Mouse (Mus musculus): ENCODE measurements at regions not wholly inside any gene's neighbourhood (a gene's known extent, or its start where the extent isn't known, plus 50 kb on each side); places are given as distances from the start of the nearest gene placed in this dataset.
"Not testable (repeated sequence)": the region's sequence is repeated elsewhere in the genome, so short reads cannot be mapped to it uniquely, and the experiment has no call there.

- DNase-seq (ENCODE audit: low spot score in 2 of 2): no peak
- intact Hi-C loops (cut with DNase I): no loop called here
Observed at GRCm38 (mm10) chr7:111191674-111192073, 108.8 kb upstream of the Eif4g2 start.

GRCm38 (mm10) chr7:111191216-111191615 is 108.4 kb upstream of the Eif4g2 start:
- DNase-seq (ENCODE audit: low spot score in 2 of 2): no peak
- intact Hi-C loops (cut with DNase I): no loop called here

GRCm38 (mm10) chr7:111189731-111190130 is 106.9 kb upstream of the Eif4g2 start:
- DNase-seq (ENCODE audit: low spot score in 2 of 2): no peak
- intact Hi-C loops (cut with DNase I): no loop called here

GRCm38 (mm10) chr7:111185954-111186353 is 103.1 kb upstream of the Eif4g2 start:
- intact Hi-C loops (cut with DNase I): no loop called here
- no peak for DNase-seq (ENCODE audit: low spot score in 2 of 2)

GRCm38 (mm10) chr7:111183512-111183911 is 100.7 kb upstream of the Eif4g2 start:
- intact Hi-C loops (cut with DNase I): loop anchor here (5.0 kb wide), 1 partner anchor 594 kb away; the partner anchor contains the start of gene Galnt18

GRCm38 (mm10) chr7:111182319-111182718 is 99.5 kb upstream of the Eif4g2 start:
- DNase-seq (ENCODE audit: low spot score in 2 of 2): peak; percentile 66 to 70
- intact Hi-C loops (cut with DNase I): loop anchor here (1.0 to 5.0 kb wide), 3 partner anchors 59 to 787 kb away; partner anchors contain the start of gene Galnt18

More at GRCm38 (mm10) chr7:111183512-111183911, 100.7 kb upstream of the Eif4g2 start:
- DNase-seq (ENCODE audit: low spot score in 2 of 2): no peak

- intact Hi-C loops (cut with DNase I): loop anchor here (5.0 kb wide), 1 partner anchor 598 kb away; the partner anchor contains the start of gene Galnt18
- no peak for DNase-seq (ENCODE audit: low spot score in 2 of 2)
Observed at GRCm38 (mm10) chr7:111179401-111180271, 96.8 kb upstream of the Eif4g2 start.

- no peak for DNase-seq (ENCODE audit: low spot score in 2 of 2)
- intact Hi-C loops (cut with DNase I): no loop called here
Observed at GRCm38 (mm10) chr7:111174393-111175124, 91.7 kb upstream of the Eif4g2 start.

GRCm38 (mm10) chr7:111172061-111172460 is 89.2 kb upstream of the Eif4g2 start:
- DNase-seq (ENCODE audit: low spot score in 2 of 2): no peak
- intact Hi-C loops (cut with DNase I): no loop called here

GRCm38 (mm10) chr7:111168546-111169233 is 85.9 kb upstream of the Eif4g2 start:
- intact Hi-C loops (cut with DNase I); DNase-seq (ENCODE audit: low spot score in 2 of 2): not testable (repeated sequence)

- intact Hi-C loops (cut with DNase I): no loop called here
- peak in 1 of 2 experiments; percentile 43 for DNase-seq (ENCODE audit: low spot score in 2 of 2)
Observed at GRCm38 (mm10) chr7:111164994-111165393, 82.2 kb upstream of the Eif4g2 start.

- intact Hi-C loops (cut with DNase I): no loop called here
Observed at GRCm38 (mm10) chr7:111164276-111164675, 81.4 kb upstream of the Eif4g2 start.

GRCm38 (mm10) chr7:111163861-111164260 is 81.0 kb upstream of the Eif4g2 start:
- intact Hi-C loops (cut with DNase I): no loop called here
- no peak for DNase-seq (ENCODE audit: low spot score in 2 of 2)

More at GRCm38 (mm10) chr7:111164276-111164675, 81.4 kb upstream of the Eif4g2 start:
- peak in 1 of 2 experiments; percentile 80 for DNase-seq (ENCODE audit: low spot score in 2 of 2)

GRCm38 (mm10) chr7:111163321-111163720 is 80.5 kb upstream of the Eif4g2 start:
- intact Hi-C loops (cut with DNase I): no loop called here
- no peak for DNase-seq (ENCODE audit: low spot score in 2 of 2)

- intact Hi-C loops (cut with DNase I): loop anchor here (1.0 to 5.0 kb wide), 3 partner anchors 36 to 138 kb away; partner anchors contain the start of gene Eif4g2
- peak in 1 of 2 experiments; percentile 49 for DNase-seq (ENCODE audit: low spot score in 2 of 2)
Observed at GRCm38 (mm10) chr7:111158791-111159286, 76.0 kb upstream of the Eif4g2 start.

- DNase-seq (ENCODE audit: low spot score in 2 of 2): peak in 1 of 2 experiments; percentile 73
- intact Hi-C loops (cut with DNase I): loop anchor here (1.0 to 5.0 kb wide), 3 partner anchors 35 to 139 kb away; partner anchors contain the start of gene Eif4g2
Observed at GRCm38 (mm10) chr7:111157754-111158325, 75.0 kb upstream of the Eif4g2 start.

- DNase-seq (ENCODE audit: low spot score in 2 of 2): peak; percentile 67 to 93
- intact Hi-C loops (cut with DNase I): loop anchor here (5.0 kb wide), 1 partner anchor 140 kb away; no protein-coding TSS in a partner anchor
Observed at GRCm38 (mm10) chr7:111157287-111157686, 74.5 kb upstream of the Eif4g2 start.

GRCm38 (mm10) chr7:111156472-111157231 is 73.8 kb upstream of the Eif4g2 start:
- intact Hi-C loops (cut with DNase I): loop anchor here (5.0 kb wide), 1 partner anchor 141 kb away; no protein-coding TSS in a partner anchor
- DNase-seq (ENCODE audit: low spot score in 2 of 2): peak in 1 of 2 experiments; percentile 62

Data from left cerebral cortex, postnatal 25 days (tissue).